Mouse (Mus musculus) embryonic facial prominence, embryonic 14.5 days (tissue): ENCODE results near the gene Kif22. TPM values are rescaled to one million over a fixed set of nuclear protein-coding genes. Genes with fewer than 3 reads are reported as not detected.
A peak's percentile ranks its signal among the peaks of the same experiment; 100 is the strongest.

ENCODE experiments used
- ATAC-seq: fragments of 200-750 bp; cut with Nextera tagmentation; 2 replicates; pipeline ENCODE4 v1.8.0; 2017; ENCODE audit warnings: low read depth, moderate number of reproducible peaks, moderate TSS enrichment
- DNase-seq: peaks from one replicate; pipeline ENCODE4 v3.0.0-alpha.2; 2015; ENCODE audit warnings: low spot score
- H3K27ac ChIP-seq: fragments of 300-500 bp; sonication (generic); replicated peaks from 2 replicates; pipeline ENCODE4 v1.5.1; 2014; ENCODE audit warnings: low read depth, mild to moderate bottlenecking, low read length, moderate library complexity
- H3K27me3 ChIP-seq: fragments of 300-500 bp; sonication (generic); replicated peaks from 2 replicates; pipeline ENCODE4 v1.6.1; 2014; ENCODE audit warnings: low read length; ENCODE audit not compliant: control insufficient read depth, insufficient read depth
- H3K36me3 ChIP-seq: fragments of 300-500 bp; sonication (generic); 2 replicates; pipeline ENCODE4 v1.6.1; 2014; ENCODE audit warnings: low read length, mixed read lengths; ENCODE audit not compliant: control insufficient read depth, insufficient read depth
- H3K4me1 ChIP-seq: fragments of 300-500 bp; sonication (generic); 2 replicates; pipeline ENCODE4 v1.6.1; 2014; ENCODE audit warnings: antibody characterized with exemption, low read length; ENCODE audit not compliant: control insufficient read depth, insufficient read depth
- H3K4me2 ChIP-seq: fragments of 300-500 bp; sonication (generic); 2 replicates; pipeline ENCODE4 v1.6.1; 2014; ENCODE audit warnings: low read depth, mild to moderate bottlenecking, low read length, moderate library complexity, mixed read lengths
- H3K4me3 ChIP-seq: fragments of 300-500 bp; sonication (generic); 2 replicates; pipeline ENCODE4 v1.5.1; 2014; ENCODE audit warnings: low read depth, mild to moderate bottlenecking, low read length
- H3K9ac ChIP-seq: fragments of 300-500 bp; sonication (generic); 2 replicates; pipeline ENCODE4 v1.6.1; 2014; ENCODE audit warnings: low read depth, mild to moderate bottlenecking, low read length, moderate library complexity, mixed read lengths
- H3K9me3 ChIP-seq: fragments of 300-500 bp; sonication (generic); 2 replicates; pipeline ENCODE4 v1.6.1; 2016; ENCODE audit warnings: low read length; ENCODE audit not compliant: control insufficient read depth
- WGBS: fragments of 180-500 bp; shearing (Covaris S2); extraction: QIAGEN DNeasy Blood & Tissue Kit; methylation state at CpG from one replicate; pipeline ENCODE4 v1.1.7; 2014; 5-methylcytosine and 5-hydroxymethylcytosine counted together
- polyA plus RNA-seq: library from polyadenylated mRNA; unstranded; fragments of >200 nt; fragmentation: Nextera tagmentation; extraction: Ambion mirVana; gene quantifications from 2 replicates; pipeline ENCODE4 v1.2.1, GENCODE M21; 2014

Kif22 gene
- polyA plus RNA-seq, 1 experiment from 2014 or later: 74.9 TPM

DNA sequence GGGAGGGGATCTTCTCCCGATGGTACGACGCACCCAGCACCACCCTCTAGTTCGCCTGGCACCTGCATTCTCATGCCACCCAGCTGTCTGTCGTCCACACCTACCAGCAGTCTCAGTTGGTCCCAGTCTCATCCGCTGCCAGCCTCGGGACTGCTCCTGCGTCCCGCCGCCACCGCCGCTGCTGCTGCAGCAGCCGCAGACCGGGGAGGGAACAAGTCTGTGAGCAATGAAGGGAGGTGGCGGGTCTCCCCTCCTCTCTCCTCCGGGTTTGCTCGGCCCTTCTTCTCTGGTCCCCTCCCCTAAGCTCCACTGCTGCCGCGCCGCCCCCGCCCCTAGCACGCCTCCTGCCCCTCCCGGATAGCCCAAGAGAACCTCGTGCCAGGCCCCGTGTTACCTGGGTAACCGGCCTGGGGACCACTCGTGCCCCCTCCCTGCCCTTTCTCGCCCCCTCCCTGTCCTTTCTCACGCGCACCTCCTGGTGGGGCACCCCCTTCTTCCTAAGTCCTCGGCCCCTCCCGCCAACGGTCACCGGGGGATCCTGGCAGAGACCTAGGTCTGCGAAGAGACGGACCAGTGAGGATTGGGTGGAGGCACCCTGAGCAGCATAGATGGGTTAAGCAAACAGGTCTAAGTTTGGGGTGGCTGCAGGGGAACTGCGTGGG, 21.2 kb downstream of the Kif22 start, which contains the start of the genes Gm42742 and Prrt2:
Gene Gm42742 (minus strand): TSS at position 197 of the 662 bp plus-strand sequence.
Gene Prrt2 (minus strand): TSS at position 311 of the 662 bp plus-strand sequence.
- DNase-seq (peak; percentile 91), ATAC-seq (peak; percentile 48)
- Histone ChIP-seq H3K9ac (peak within 1 kb of the TSS; percentile 78), H3K4me2 (peak within 1 kb of the TSS; percentile 83), H3K27ac (peak within 1 kb of the TSS; percentile 84), H3K4me1 (peaks cover 37% of the 10 kb centered on the region), H3K36me3 (peaks cover 30% of the 10 kb centered on the region), H3K27me3 (no peaks in the 10 kb centered on the region), H3K9me3 (no peaks in the 10 kb centered on the region), H3K4me3 (peak within 1 kb of the TSS; percentile 59)
- 2% methylated on average over 32 of the region's 37 CpGs for WGBS

DNA sequence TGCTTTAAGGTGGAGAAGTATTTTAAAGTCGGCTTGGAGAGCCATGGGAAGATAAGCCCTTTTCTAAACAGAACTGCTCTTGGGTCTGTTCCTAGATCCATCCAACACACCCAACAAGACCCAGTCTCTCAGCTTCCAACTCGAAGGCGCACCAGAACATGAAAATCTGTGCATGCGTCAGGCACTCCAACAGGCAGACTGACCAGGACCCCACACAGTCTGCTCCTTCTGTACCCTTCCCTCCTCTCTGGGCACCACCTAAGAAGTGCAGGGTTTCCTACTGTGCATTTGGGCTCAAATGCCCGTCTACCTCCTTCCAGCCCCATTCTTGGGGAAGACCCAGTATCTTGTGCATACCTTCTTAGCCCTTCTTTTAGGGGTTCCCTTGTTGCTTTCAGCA, 21.8 kb downstream of the Kif22 start:
- no peak for ATAC-seq
- H3K4me1 ChIP-seq: peaks cover 41% of the 10 kb centered on the region

DNA sequence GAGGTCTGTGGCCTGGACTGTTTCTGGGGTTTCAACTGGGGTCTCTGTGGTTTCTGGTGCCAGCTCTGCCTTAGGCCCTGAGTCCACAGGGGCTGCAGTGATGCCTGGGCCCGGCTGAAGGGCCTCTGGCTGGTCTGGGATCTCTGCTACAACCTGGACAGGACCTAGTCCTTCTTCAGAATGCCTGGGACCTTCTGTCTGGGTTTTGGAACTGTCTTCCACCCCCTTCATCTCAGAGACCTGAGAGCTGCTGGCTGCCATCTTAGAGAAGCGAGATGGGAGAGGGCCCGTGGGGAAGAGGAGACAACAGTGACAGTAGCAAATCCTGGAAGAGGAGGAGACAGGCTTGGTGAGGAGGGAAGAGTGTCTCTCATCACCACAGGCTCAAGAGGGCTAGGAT, 22.2 kb downstream of the Kif22 start:
- Histone ChIP-seq H3K9ac (peak overlapping the region; percentile 78), H3K4me1 (peaks cover 41% of the 10 kb centered on the region), H3K4me2 (peak overlapping the region; percentile 83), H3K27me3 (no peaks in the 10 kb centered on the region), H3K36me3 (peaks cover 37% of the 10 kb centered on the region), H3K4me3 (peak overlapping the region; percentile 59), H3K9me3 (no peaks in the 10 kb centered on the region), H3K27ac (peak overlapping the region; percentile 84)
- no peak for DNase-seq
- ATAC-seq: no peak
- 40% methylated on average over 3 of the region's 3 CpGs for WGBS

More for the DNA sequence above, 21.8 kb downstream of the Kif22 start:
- Histone ChIP-seq H3K9ac (peak overlapping the region; percentile 78), H3K27ac (peak overlapping the region; percentile 84), H3K9me3 (no peaks in the 10 kb centered on the region), H3K27me3 (no peaks in the 10 kb centered on the region), H3K4me3 (peak overlapping the region; percentile 59), H3K36me3 (peaks cover 36% of the 10 kb centered on the region), H3K4me2 (peak overlapping the region; percentile 83)
- WGBS: 36% methylated on average over 5 of the region's 5 CpGs
- no peak for DNase-seq

DNA sequence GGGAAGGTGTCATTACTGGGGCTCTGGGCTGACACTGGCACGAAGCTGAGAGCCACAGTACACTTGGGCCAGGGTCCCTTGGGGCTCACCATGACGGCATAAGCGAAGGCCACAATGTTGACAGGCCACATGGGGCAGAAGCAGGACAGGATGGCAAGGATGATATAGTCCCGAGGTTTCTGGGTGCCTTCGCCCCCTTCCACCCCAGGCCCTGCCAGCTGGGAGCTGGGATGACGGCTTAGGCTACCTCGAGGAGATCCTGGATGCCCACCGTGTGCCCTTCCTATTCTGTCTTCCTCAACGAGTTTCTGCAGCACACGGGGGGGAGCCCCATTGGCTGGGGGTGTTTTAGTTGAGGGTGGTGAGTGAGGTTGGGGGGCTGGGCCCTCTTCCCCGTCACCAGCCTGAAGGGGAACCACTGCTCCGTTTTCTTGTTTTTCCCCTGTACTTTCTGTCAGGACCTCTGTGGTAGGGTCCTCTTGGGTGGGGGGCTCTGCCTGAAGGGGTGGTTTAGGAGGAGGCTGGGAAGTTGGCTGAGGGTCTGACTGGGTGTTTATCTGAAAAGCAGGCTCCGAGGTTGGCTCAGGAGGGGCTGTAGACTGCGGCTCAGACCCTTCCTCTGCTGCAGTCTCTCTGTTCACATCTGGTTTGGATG, 22.8 kb downstream of the Kif22 start:
- Histone ChIP-seq H3K27ac (peak overlapping the region; percentile 84), H3K4me1 (peaks cover 41% of the 10 kb centered on the region), H3K9ac (peak overlapping the region; percentile 78), H3K4me3 (peak overlapping the region; percentile 59), H3K9me3 (no peaks in the 10 kb centered on the region), H3K4me2 (peak overlapping the region; percentile 83), H3K27me3 (no peaks in the 10 kb centered on the region), H3K36me3 (peaks cover 40% of the 10 kb centered on the region)
- WGBS: 55% methylated on average over 10 of the region's 14 CpGs
- ATAC-seq (no peak), DNase-seq (no peak)

DNA sequence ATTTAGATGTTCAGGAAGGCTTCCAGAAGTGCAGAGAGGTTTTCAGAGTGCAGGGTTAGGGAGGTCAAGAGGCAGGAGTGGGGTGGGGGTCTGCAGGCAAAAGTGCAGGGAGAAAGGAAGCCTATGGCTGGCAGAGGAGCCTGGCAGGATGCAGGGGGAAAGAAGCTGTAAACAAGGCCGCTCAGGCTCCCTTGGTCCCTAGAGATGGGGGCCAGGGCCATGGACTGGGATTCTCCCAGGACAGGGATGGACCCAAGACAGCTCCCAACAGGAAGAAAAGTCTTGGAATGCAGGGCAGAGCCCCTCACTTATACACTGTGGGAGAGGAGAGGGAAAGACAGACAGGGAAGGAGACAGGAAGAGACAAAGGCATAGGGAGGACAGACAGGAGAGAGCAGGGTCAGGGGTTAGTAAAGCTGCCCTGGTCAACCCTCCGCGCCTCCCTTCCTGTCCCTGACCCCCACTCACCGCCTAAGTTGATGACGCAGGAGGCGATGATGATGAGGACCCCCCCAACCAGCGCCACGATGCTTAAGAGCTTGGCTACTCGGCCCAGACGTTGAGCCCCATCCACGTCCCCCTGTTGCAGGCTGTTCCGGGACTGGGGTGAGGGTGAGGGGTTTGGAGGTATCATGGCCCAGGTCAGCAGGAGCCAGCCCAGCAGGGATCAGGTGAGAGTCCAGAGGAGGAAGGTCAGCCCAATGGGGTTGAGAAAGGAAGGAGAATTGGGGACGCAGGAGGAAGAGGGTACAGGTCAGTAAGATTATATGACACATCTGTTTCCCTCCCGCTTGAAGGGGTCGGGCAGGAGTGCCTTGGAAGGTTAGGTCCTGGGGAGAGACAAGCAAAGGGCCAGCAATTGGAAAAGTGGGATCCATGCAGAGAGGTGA, 23.6 kb downstream of the Kif22 start:
- 57% methylated on average over 14 of the region's 15 CpGs for WGBS
- peak overlapping the region; percentile 77 for H3K27ac ChIP-seq

DNA sequence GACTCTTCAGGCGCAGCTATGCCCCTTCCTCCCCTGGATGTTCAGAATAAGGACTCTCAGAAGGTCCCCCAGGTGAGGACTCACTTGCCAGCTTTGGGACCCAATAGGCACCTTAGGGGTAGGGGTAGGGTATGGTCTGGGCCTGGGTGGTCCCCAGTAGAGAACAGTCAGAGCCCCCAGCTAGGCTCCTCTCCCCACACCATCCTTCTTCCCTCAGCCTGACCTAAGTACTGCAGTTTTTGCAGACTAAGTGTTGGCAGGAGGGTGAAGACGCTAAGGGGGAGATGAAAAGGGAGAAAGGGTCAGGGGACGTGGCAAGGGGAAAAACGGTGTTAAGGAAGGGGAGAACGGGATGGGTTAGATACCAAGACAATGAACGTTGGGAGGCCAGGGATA, 24.3 kb downstream of the Kif22 start:
- no peaks in the 10 kb centered on the region for H3K9me3 ChIP-seq
- ATAC-seq: no peak
- peak overlapping the region; percentile 77 for H3K27ac ChIP-seq
- peaks cover 30% of the 10 kb centered on the region for H3K4me1 ChIP-seq
- WGBS: 50% methylated on average over 6 of the region's 6 CpGs
- DNase-seq: no peak
- peak overlapping the region; percentile 73 for H3K4me3 ChIP-seq
- H3K9ac ChIP-seq: peak overlapping the region; percentile 80
- peak overlapping the region; percentile 83 for H3K4me2 ChIP-seq
- no peaks in the 10 kb centered on the region for H3K27me3 ChIP-seq
- H3K36me3 ChIP-seq: peaks cover 40% of the 10 kb centered on the region

More for the DNA sequence above, 23.6 kb downstream of the Kif22 start:
- Histone ChIP-seq H3K4me1 (peaks cover 37% of the 10 kb centered on the region), H3K9ac (peak overlapping the region; percentile 80), H3K9me3 (no peaks in the 10 kb centered on the region), H3K4me3 (peak overlapping the region; percentile 73), H3K4me2 (peak overlapping the region; percentile 83), H3K36me3 (peaks cover 40% of the 10 kb centered on the region), H3K27me3 (no peaks in the 10 kb centered on the region)
- no peak for ATAC-seq
- DNase-seq: no peak

DNA sequence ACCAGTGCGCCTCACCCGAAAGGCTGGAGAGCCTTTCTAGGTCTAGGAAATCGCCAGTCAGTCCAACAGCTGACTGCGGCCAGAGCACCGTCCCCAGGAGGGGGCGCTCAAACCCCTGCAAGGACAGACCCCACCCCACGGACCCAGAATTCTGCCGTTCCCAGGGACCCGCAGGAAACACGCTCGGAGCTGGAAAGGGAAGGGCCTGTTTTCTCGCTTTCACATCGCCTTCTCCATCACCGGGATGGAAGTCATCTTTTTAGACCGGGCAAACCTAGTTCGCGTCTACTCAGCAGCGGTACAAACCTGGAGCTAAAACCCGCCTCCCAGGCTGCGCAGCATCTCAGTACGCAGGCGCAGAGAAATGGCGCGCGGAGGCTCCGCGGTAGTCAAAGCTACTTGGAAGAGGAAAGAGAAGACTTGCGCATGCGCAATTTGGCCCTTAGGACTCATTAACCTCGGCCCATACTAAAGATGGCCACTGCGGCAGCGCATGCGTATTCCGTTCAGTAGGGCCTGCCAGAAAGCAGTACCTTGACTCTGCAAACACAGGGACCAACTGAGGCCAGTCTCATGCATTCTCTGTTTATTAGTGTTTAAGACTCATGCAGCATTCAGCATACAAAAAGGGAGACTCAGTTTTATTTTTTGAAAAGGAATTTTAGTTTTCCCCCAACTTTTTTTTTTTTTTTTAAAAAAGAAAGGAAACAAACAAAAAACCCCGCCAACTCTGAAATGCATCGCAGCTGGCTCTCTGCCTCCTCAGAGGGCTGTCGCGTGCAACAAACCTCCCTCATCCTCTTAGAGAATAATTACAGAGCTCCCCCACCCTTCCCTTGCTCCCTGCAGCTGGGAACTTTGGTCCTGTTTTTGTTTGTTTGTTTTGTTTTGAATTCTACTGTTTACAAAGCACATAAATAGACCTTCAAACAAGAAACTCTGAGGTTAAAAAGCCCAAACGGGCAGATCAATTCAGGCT, 25.0 kb downstream of the Kif22 start, which contains the start of gene Pagr1a:
Gene Pagr1a (minus strand): TSS at position 382 of the 979 bp plus-strand sequence.
- WGBS: 4% methylated on average over 36 of the region's 39 CpGs
- DNase-seq (peak; percentile 100), ATAC-seq (peak; percentile 89)
- no peaks in the 10 kb centered on the region for H3K27me3 ChIP-seq
- H3K4me2 ChIP-seq: peak within 1 kb of the TSS; percentile 83
- peak within 1 kb of the TSS; percentile 80 for H3K9ac ChIP-seq
- peak within 1 kb of the TSS; percentile 73 for H3K4me3 ChIP-seq
- H3K4me1 ChIP-seq: peaks cover 29% of the 10 kb centered on the region
- peaks cover 40% of the 10 kb centered on the region for H3K36me3 ChIP-seq
- no peaks in the 10 kb centered on the region for H3K9me3 ChIP-seq
- peak within 1 kb of the TSS; percentile 92 for H3K27ac ChIP-seq
